Mouse (Mus musculus) heart, adult 2 months (tissue): ENCODE measurements around the gene Cyp27b1.

Experiments used
- CTCF ChIP-seq: fragments of 200-600 bp; IDR thresholded peaks from 2 replicates; pipeline ENCODE4 v1.8.1; 2022; ENCODE audit warnings: antibody characterized with exemption, mild to moderate bottlenecking, moderate library complexity
- POLR2A ChIP-seq: fragments of 200-500 bp; IDR thresholded peaks from 2 replicates; pipeline ENCODE4 v1.6.1; 2011; ENCODE audit warnings: mild to moderate bottlenecking, low read depth, low read length, control low read depth; ENCODE audit not compliant: insufficient read depth

DNA sequence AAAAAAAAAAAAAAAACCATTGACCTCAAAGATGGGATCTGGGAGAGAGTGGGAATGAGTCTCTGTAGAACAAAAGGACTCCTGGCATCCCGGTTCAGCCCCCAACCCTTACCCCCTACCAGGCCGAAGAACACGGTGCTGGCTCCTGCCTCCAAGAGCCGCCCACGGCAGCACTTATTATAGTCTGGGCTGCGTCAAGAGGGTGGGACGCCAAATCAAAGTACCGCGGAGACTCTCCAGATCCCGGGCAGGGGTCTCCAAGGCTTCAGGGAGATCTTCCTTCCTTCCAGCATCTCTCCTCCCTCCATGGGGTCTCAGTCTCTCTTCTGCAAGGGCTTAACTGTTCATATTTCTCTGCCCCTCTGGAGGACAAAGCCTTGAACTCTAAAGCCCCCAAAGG is 29.5 kb downstream of the Cyp27b1 start:
- no peak for TF ChIP-seq CTCF
- no peak for TF ChIP-seq POLR2A
